ENCODE assay signal across 7 mouse cellular contexts in the genomic region with DNA sequence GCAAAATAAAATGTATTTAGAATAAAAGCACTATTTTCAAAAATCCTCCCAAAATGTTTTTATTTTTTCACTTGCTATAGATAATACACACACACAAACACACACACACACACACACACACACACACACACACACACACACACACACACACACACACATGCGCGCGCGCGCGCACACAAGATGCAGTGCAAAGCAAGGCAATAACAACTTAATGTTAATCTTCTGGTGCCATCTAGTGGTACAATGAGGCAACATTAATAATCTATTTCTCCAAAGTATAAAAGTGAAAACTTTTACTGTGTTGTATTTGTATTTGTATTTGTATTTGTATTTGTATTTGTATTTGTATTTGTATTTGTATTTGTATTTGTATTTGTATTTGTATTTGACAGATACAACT.
DNase-seq lines count a peak whose midpoint lies in the region; ATAC-seq lines count a peak whose summit lies in the region.
"Not testable (repeated sequence)": the region's sequence is repeated elsewhere in the genome, so short reads cannot be mapped to it uniquely, and the experiment has no call there.

No protein-coding gene starts in this region.

- not testable (repeated sequence) for H3K9me3 ChIP-seq in forebrain, embryonic 12.5 days; hindbrain, embryonic 14.5 days (ENCODE audit: control insufficient read depth, low read length)

- peak; percentile 57; the same call in 1 of the 2 replicates for ATAC-seq in forebrain, embryonic 12.5 days (ENCODE audit: low FRiP score)
- peak; percentile 56; the same call in 1 of the 2 replicates for ATAC-seq in hindbrain, embryonic 14.5 days (ENCODE audit: low FRiP score)
- ATAC-seq in megakaryocyte progenitor cell, adult 5-6 weeks (replicated peaks; ENCODE audit: poor library complexity) = peak; percentile 97

- not testable (repeated sequence) for H3K27ac ChIP-seq in forebrain, embryonic 12.5 days; hindbrain, embryonic 14.5 days

- H3K4me2 ChIP-seq in forebrain, embryonic 12.5 days; hindbrain, embryonic 14.5 days (replicated peaks): not testable (repeated sequence)

- not testable (repeated sequence) for H3K27me3 ChIP-seq in forebrain, embryonic 12.5 days; hindbrain, embryonic 14.5 days (ENCODE audit: control insufficient read depth, insufficient read depth, low read length)

- H3K4me3 ChIP-seq in forebrain, embryonic 12.5 days (replicated peaks); hindbrain, embryonic 14.5 days (replicated peaks; ENCODE audit: low read length): not testable (repeated sequence)

- not testable (repeated sequence) for H3K36me3 ChIP-seq in forebrain, embryonic 12.5 days (replicated peaks); hindbrain, embryonic 14.5 days (replicated peaks; ENCODE audit: control insufficient read depth, insufficient read depth)

- WGBS in forebrain, embryonic 12.5 days = 47% methylated on average over 6 of the region's 6 CpGs
- WGBS in hindbrain, embryonic 14.5 days = 40% methylated on average over 6 of the region's 6 CpGs

- H3K4me1 ChIP-seq in forebrain, embryonic 12.5 days; hindbrain, embryonic 14.5 days (replicated peaks; ENCODE audit: control insufficient read depth, insufficient read depth, low read length): not testable (repeated sequence)

- DNase-seq in NIH3T3 (ENCODE audit: low read depth) = peak; percentile 62
- peak; percentile 59 to 77 for DNase-seq in cerebellum, postnatal 10 days
- peak; percentile 79 for DNase-seq in hindbrain, embryonic 14.5 days (ENCODE audit: low spot score)
- peak; percentile 8 to 20 for DNase-seq in layer of hippocampus, postnatal 10 days (ENCODE audit: low spot score in 2 of 2)
- DNase-seq in retina, postnatal 7 days (ENCODE audit: low read depth, low spot score) = peak; percentile 42

- not testable (repeated sequence) for H3K9ac ChIP-seq in forebrain, embryonic 12.5 days; hindbrain, embryonic 14.5 days

Comparison
In these comparisons a context has a peak if more than half of its experiments do, and no peak if none do; other contexts are left out.
1. DNase-seq: peak in every context shown above with its lines; median percentile 79 in hindbrain, embryonic 14.5 days; 68 in cerebellum, postnatal 10 days; 62 in NIH3T3; 42 in retina, postnatal 7 days; 14 in layer of hippocampus, postnatal 10 days.